Mouse (Mus musculus) heart, embryonic 16.5 days (tissue): Measurements from ENCODE around the gene 2310011J03Rik. TPM values are rescaled to one million over a fixed set of nuclear protein-coding genes. Genes with fewer than 3 reads are reported as not detected.

Source experiments
- ATAC-seq: fragments of 200-750 bp; cut with Nextera tagmentation; replicated peaks from 2 replicates; pipeline ENCODE4 v1.8.0; 2017; ENCODE audit warnings: moderate number of reproducible peaks; ENCODE audit not compliant: insufficient read depth, low FRiP score; ENCODE audit errors: extremely low read depth
- H3K27ac ChIP-seq: fragments of 300-500 bp; sonication (generic); 2 replicates; pipeline ENCODE4 v1.5.1; 2014; ENCODE audit warnings: mild to moderate bottlenecking, low read length, control low read depth, moderate library complexity
- H3K27me3 ChIP-seq: fragments of 300-500 bp; sonication (generic); 2 replicates; pipeline ENCODE4 v1.6.1; 2014; ENCODE audit warnings: low read length, mixed read lengths; ENCODE audit not compliant: control insufficient read depth, insufficient read depth
- H3K36me3 ChIP-seq: fragments of 300-500 bp; sonication (generic); 2 replicates; pipeline ENCODE4 v1.6.1; 2014; ENCODE audit not compliant: control insufficient read depth, insufficient read depth
- H3K4me1 ChIP-seq: fragments of 300-500 bp; sonication (generic); 2 replicates; pipeline ENCODE4 v1.6.1; 2014; ENCODE audit warnings: low read length, mixed read lengths; ENCODE audit not compliant: control insufficient read depth, insufficient read depth
- H3K4me2 ChIP-seq: fragments of 300-500 bp; sonication (generic); 2 replicates; pipeline ENCODE4 v1.6.1; 2014; ENCODE audit warnings: low read depth, mild to moderate bottlenecking, control low read depth, low read length
- H3K4me3 ChIP-seq: fragments of 300-500 bp; sonication (generic); 2 replicates; pipeline ENCODE4 v1.5.1; 2014; ENCODE audit warnings: mild to moderate bottlenecking, control low read depth, low read length
- H3K9ac ChIP-seq: fragments of 300-500 bp; sonication (generic); 2 replicates; pipeline ENCODE4 v1.6.1; 2014; ENCODE audit warnings: low read length, control low read depth
- H3K9me3 ChIP-seq: fragments of 300-500 bp; sonication (generic); replicated peaks from 2 replicates; pipeline ENCODE4 v1.6.1; 2016; ENCODE audit warnings: low read length; ENCODE audit not compliant: control insufficient read depth
- WGBS: fragments of 180-500 bp; shearing (Covaris S2); extraction: QIAGEN DNeasy Blood & Tissue Kit; methylation state at CpG from one replicate; pipeline ENCODE4 v1.1.7; 2014; 5-methylcytosine and 5-hydroxymethylcytosine counted together
- polyA plus RNA-seq: library from polyadenylated mRNA; unstranded; fragments of >200 nt; fragmentation: Nextera tagmentation; extraction: Ambion mirVana; gene quantifications from 2 replicates; pipeline ENCODE4 v1.2.1, GENCODE M21; 2015

2310011J03Rik gene
- polyA plus RNA-seq, 1 experiment from 2014 or later: 33.5 TPM

- peak overlapping the region; percentile 32; the same call in 1 of the 2 replicates for H3K27ac ChIP-seq
- H3K4me1 ChIP-seq: peaks cover 38% of the 10 kb centered on the region
- H3K4me3 ChIP-seq: no peak overlapping the region
- peaks cover 69% of the 10 kb centered on the region for H3K27me3 ChIP-seq
- no peak overlapping the region for H3K9ac ChIP-seq
- no peak for ATAC-seq
- no peak overlapping the region for H3K4me2 ChIP-seq
- no peaks in the 10 kb centered on the region for H3K36me3 ChIP-seq
- H3K9me3 ChIP-seq: no peaks in the 10 kb centered on the region
- WGBS: 22% methylated on average over 9 of the region's 9 CpGs
Measured at GRCm38 (mm10) chr10:80344131-80344661, 23.9 kb upstream of the 2310011J03Rik start.

GRCm38 (mm10) chr10:80343425-80343895 is 23.1 kb upstream of the 2310011J03Rik start:
- peak; percentile 1; the same call in 1 of the 2 replicates for ATAC-seq
- H3K27me3 ChIP-seq: peaks cover 62% of the 10 kb centered on the region
- H3K4me3 ChIP-seq: peak overlapping the region; percentile 30
- peaks cover 32% of the 10 kb centered on the region for H3K4me1 ChIP-seq
- H3K9me3 ChIP-seq: no peaks in the 10 kb centered on the region
- no peak overlapping the region; the same call in 1 of the 2 replicates for H3K27ac ChIP-seq
- no peak overlapping the region for H3K9ac ChIP-seq
- H3K4me2 ChIP-seq: peak overlapping the region; percentile 61
- WGBS: 40% methylated on average over 13 of the region's 13 CpGs
- no peaks in the 10 kb centered on the region for H3K36me3 ChIP-seq

GRCm38 (mm10) chr10:80342749-80343424 is 22.6 kb upstream of the 2310011J03Rik start:
- Histone ChIP-seq H3K4me1 (peaks cover 29% of the 10 kb centered on the region), H3K36me3 (no peaks in the 10 kb centered on the region), H3K27me3 (peaks cover 62% of the 10 kb centered on the region), H3K9me3 (no peaks in the 10 kb centered on the region), H3K27ac (peak overlapping the region; percentile 25; the same call in 1 of the 2 replicates), H3K4me2 (peak overlapping the region; percentile 61), H3K4me3 (peak overlapping the region; percentile 30), H3K9ac (no peak overlapping the region)
- 2% methylated on average over 32 of the region's 33 CpGs for WGBS
- peak; percentile 45 for ATAC-seq

- H3K27ac ChIP-seq: no peak overlapping the region
- H3K4me2 ChIP-seq: peak overlapping the region; percentile 61
- 0 out of 2 replicates have a peak, but pooled peaks have one; percentile 3 for ATAC-seq
- H3K4me1 ChIP-seq: peaks cover 29% of the 10 kb centered on the region
- no peaks in the 10 kb centered on the region for H3K9me3 ChIP-seq
- 4% methylated on average over 26 of the region's 26 CpGs for WGBS
- H3K4me3 ChIP-seq: peak overlapping the region; percentile 30
- H3K36me3 ChIP-seq: no peaks in the 10 kb centered on the region
- H3K27me3 ChIP-seq: peaks cover 57% of the 10 kb centered on the region
- no peak overlapping the region for H3K9ac ChIP-seq
Measured at GRCm38 (mm10) chr10:80342305-80342748, 22.0 kb upstream of the 2310011J03Rik start.

- Histone ChIP-seq H3K4me3 (peak overlapping the region; percentile 30), H3K9ac (no peak overlapping the region), H3K4me2 (peak overlapping the region; percentile 61; the same call in 1 of the 2 replicates), H3K4me1 (peaks cover 29% of the 10 kb centered on the region), H3K9me3 (no peaks in the 10 kb centered on the region), H3K27me3 (peaks cover 54% of the 10 kb centered on the region), H3K27ac (no peak overlapping the region), H3K36me3 (no peaks in the 10 kb centered on the region)
- WGBS: 8% methylated on average over 47 of the region's 47 CpGs
- ATAC-seq: no peak
Measured at GRCm38 (mm10) chr10:80341491-80342304, 21.4 kb upstream of the 2310011J03Rik start.

GRCm38 (mm10) chr10:80341026-80341425 is 20.7 kb upstream of the 2310011J03Rik start:
- no peak for ATAC-seq
- Histone ChIP-seq H3K36me3 (no peaks in the 10 kb centered on the region), H3K4me2 (no peak overlapping the region), H3K4me1 (peaks cover 29% of the 10 kb centered on the region), H3K27me3 (peaks cover 49% of the 10 kb centered on the region), H3K9me3 (no peaks in the 10 kb centered on the region), H3K27ac (no peak overlapping the region), H3K9ac (no peak overlapping the region), H3K4me3 (no peak overlapping the region)
- WGBS: 25% methylated on average over 21 of the region's 21 CpGs

- H3K4me2 ChIP-seq: 0 out of 2 replicates have a peak overlapping the region, but pooled peaks have one; percentile 14
- no peaks in the 10 kb centered on the region for H3K36me3 ChIP-seq
- H3K9ac ChIP-seq: no peak overlapping the region
- no peak overlapping the region for H3K4me3 ChIP-seq
- H3K27ac ChIP-seq: no peak overlapping the region
- H3K4me1 ChIP-seq: peaks cover 24% of the 10 kb centered on the region
- peaks cover 40% of the 10 kb centered on the region for H3K27me3 ChIP-seq
- 23% methylated on average over 19 of the region's 19 CpGs for WGBS
- H3K9me3 ChIP-seq: no peaks in the 10 kb centered on the region
- ATAC-seq: no peak
Measured at GRCm38 (mm10) chr10:80339941-80340750, 19.8 kb upstream of the 2310011J03Rik start.

GRCm38 (mm10) chr10:80336263-80336662 is 15.9 kb upstream of the 2310011J03Rik start:
- ATAC-seq: no peak
- Histone ChIP-seq H3K9me3 (no peaks in the 10 kb centered on the region), H3K27me3 (peaks cover 22% of the 10 kb centered on the region), H3K9ac (no peak overlapping the region), H3K4me3 (no peak overlapping the region), H3K4me2 (no peak overlapping the region), H3K4me1 (no peaks in the 10 kb centered on the region), H3K27ac (no peak overlapping the region), H3K36me3 (no peaks in the 10 kb centered on the region)
- 84% methylated on average over 12 of the region's 12 CpGs for WGBS
